In the genomic region with DNA sequence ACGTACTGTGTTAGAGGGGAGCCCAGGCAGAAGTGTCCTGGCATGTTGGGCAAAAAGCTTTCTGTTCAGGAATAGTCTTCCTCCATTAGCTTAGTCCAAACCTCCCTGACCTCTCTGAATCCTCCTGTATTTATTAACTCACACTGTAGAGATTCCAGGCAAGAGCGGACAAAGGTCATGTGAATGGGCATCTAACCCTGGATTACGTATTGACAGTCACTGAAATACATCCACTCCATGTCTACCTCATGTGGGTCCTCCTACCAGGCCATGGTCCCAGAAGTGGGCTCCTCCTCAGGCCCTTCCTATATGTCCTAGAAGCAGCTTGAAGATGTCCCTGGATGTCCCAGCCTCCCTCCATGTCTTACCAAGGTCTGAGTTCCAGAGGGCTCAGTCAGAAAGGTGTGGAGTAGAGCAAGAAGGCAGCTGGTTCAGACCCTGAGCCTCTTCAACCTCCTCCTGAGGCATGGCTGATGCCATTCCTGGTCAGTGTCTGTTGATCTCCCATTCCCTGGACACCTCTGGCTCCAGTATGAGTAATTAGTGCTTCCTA, we compare ENCODE assay signal across 14 mouse cellular contexts. TPM values are rescaled to one million over a fixed set of nuclear protein-coding genes. Genes with fewer than 3 reads are reported as not detected.
DNase-seq lines count a peak whose midpoint lies in the region; ATAC-seq and TF ChIP-seq lines count a peak whose summit lies in the region.
"Had no signal": no experiment of that assay in that cellular context is flagged by ENCODE, and none has a peak within 500 bp of the region (broad histone marks: within the 10 kb centered on the region; RNA-seq: fewer than 3 reads in every experiment).

No protein-coding gene starts in this region.

- DNase-seq in forebrain, embryonic 14.5 days (ENCODE audit: low spot score), result no peak
- DNase-seq in testis, postnatal 10 days (ENCODE audit: low spot score), result no peak
- DNase-seq in kidney, postnatal 36 days, result peak; percentile 60 to 83
- peak; percentile 73 for DNase-seq in yolk sac, embryonic 10.5 days (ENCODE audit: low spot score)
- no peak for DNase-seq in lung, postnatal 4 days
- no peak for DNase-seq in cerebellum, adult 9-10 months
- DNase-seq: adrenal gland, postnatal 14 days; cerebellum, postnatal 10 days; gastrocnemius, postnatal 10 days; heart, postnatal 14 days; lung, adult 2 months; thymus, postnatal 36 days had no signal

- 84% methylated on average over 3 of the region's 3 CpGs for WGBS in forebrain, embryonic 14.5 days
- 93% methylated on average over 3 of the region's 3 CpGs for WGBS in forebrain, embryonic 15.5 days

- H3K9me3 ChIP-seq in forebrain, embryonic 14.5 days (replicated peaks; ENCODE audit: control insufficient read depth, low read length), result no peaks in the 10 kb centered on the region
- no peaks in the 10 kb centered on the region for H3K9me3 ChIP-seq in forebrain, embryonic 15.5 days

- no peaks in the 10 kb centered on the region for H3K4me1 ChIP-seq in forebrain, embryonic 14.5 days (ENCODE audit: control insufficient read depth, insufficient read depth, low read length)
- H3K4me1 ChIP-seq in forebrain, embryonic 15.5 days, result no peaks in the 10 kb centered on the region
- H3K4me1 ChIP-seq in testis, adult 2 months (ENCODE audit: control insufficient read depth, insufficient read depth, low read length), result no peaks in the 10 kb centered on the region

- no peak for TF ChIP-seq POLR2A in testis, adult 2 months (IDR thresholded peaks at IDR 0.05; ENCODE audit: control insufficient read depth, low read depth, low read length)

- H3K27me3 ChIP-seq in forebrain, embryonic 14.5 days (replicated peaks; ENCODE audit: control insufficient read depth, insufficient read depth, low read length), result no peaks in the 10 kb centered on the region
- no peaks in the 10 kb centered on the region for H3K27me3 ChIP-seq in forebrain, embryonic 15.5 days
- no peaks in the 10 kb centered on the region for H3K27me3 ChIP-seq in testis, adult 2 months (ENCODE audit: control insufficient read depth, insufficient read depth, low read length)

- H3K36me3 ChIP-seq in forebrain, embryonic 14.5 days (ENCODE audit: control insufficient read depth, insufficient read depth, low read length), result peaks cover 25% of the 10 kb centered on the region
- peaks cover 17% of the 10 kb centered on the region for H3K36me3 ChIP-seq in forebrain, embryonic 15.5 days
- no peaks in the 10 kb centered on the region for H3K36me3 ChIP-seq in testis, adult 2 months (ENCODE audit: control insufficient read depth, insufficient read depth, low read length)

- no peak overlapping the region for H3K4me2 ChIP-seq in forebrain, embryonic 14.5 days (ENCODE audit: low read length)
- no peak overlapping the region for H3K4me2 ChIP-seq in forebrain, embryonic 15.5 days (replicated peaks)

- no peak overlapping the region for H3K9ac ChIP-seq in forebrain, embryonic 14.5 days (ENCODE audit: low read length)
- no peak overlapping the region for H3K9ac ChIP-seq in forebrain, embryonic 15.5 days (replicated peaks)

- ATAC-seq in forebrain, embryonic 14.5 days, result 0 out of 2 replicates have a peak, but pooled peaks have one; percentile 4
- ATAC-seq in forebrain, embryonic 15.5 days (replicated peaks), result no peak

- H3K27ac ChIP-seq in forebrain, embryonic 14.5 days (ENCODE audit: low read depth, low read length), result no peak overlapping the region
- no peak overlapping the region for H3K27ac ChIP-seq in forebrain, embryonic 15.5 days (replicated peaks)
- no peak overlapping the region for H3K27ac ChIP-seq in testis, adult 2 months (ENCODE audit: control insufficient read depth, insufficient read depth, low read depth, low read length)

- H3K4me3 ChIP-seq in forebrain, embryonic 14.5 days (ENCODE audit: low read depth, low read length), result no peak overlapping the region
- no peak overlapping the region for H3K4me3 ChIP-seq in forebrain, embryonic 15.5 days
- peak overlapping the region; percentile 9 for H3K4me3 ChIP-seq in testis, adult 2 months (ENCODE audit: control insufficient read depth, low read depth, low read length)

- TF ChIP-seq CTCF in testis, adult 2 months (IDR thresholded peaks at IDR 0.05; ENCODE audit: control insufficient read depth, insufficient read depth, insufficient replicate concordance, low read depth, low read length), result no peak

RNA-seq across cellular contexts. Expression of a gene that starts 14.0 kb away (rescaled TPM):
- 0.29 and 0.80 TPM in 2 replicates for polyA plus RNA-seq in forebrain, embryonic 14.5 days (2014; fragmentation: Nextera tagmentation; extraction: Ambion mirVana)
- polyA plus RNA-seq in forebrain, embryonic 15.5 days (2015; fragmentation: Nextera tagmentation; extraction: Ambion mirVana), result 0.22 and 0.45 TPM in 2 replicates
- 3.7 and 4.1 TPM in 2 replicates for polyA plus RNA-seq in testis, adult 2 months (2012; rRNA removed)

Comparison
In these comparisons a context has a peak if more than half of its experiments do, and no peak if none do; other contexts are left out.
1. DNase-seq: peak in kidney, postnatal 36 days (2 of 2) and yolk sac, embryonic 10.5 days (single experiment); none in forebrain, embryonic 14.5 days (single experiment), testis, postnatal 10 days (single experiment), lung, postnatal 4 days (0 of 2) and cerebellum, adult 9-10 months (single experiment).